Mouse (Mus musculus) erythroblast, adult 5-6 weeks (primary cell): ENCODE data around the gene Serpinb9g. TPM values are rescaled to one million over a fixed set of nuclear protein-coding genes. Genes with fewer than 3 reads are reported as not detected.
"Not testable (repeated sequence)": the region's sequence is repeated elsewhere in the genome, so short reads cannot be mapped to it uniquely, and the experiment has no call there.

ENCODE experiments used
- ATAC-seq: replicated peaks from 2 replicates; pipeline ENCODE4 v1.8.0; 2016; ENCODE audit warnings: moderate number of reproducible peaks, mild to moderate bottlenecking, moderate TSS enrichment, inconsistent platforms; ENCODE audit not compliant: poor library complexity, low FRiP score, severe bottlenecking
- total RNA-seq, 2 experiments: library from RNA; stranded (forward) in 1 of 2; stranded (reverse) in 1 of 2; fragments of 150-400 nt in 1 of 2; fragments of 200-764, 138-1000 nt in 1 of 2; gene quantifications; 2 replicates each; pipeline versions ENCODE4 v1.2.3 to v1.2.4; 2015 to 2017; ENCODE audit warnings: low replicate concordance in 2 of 2

Serpinb9g gene
- total RNA-seq (2015; ENCODE audit: low replicate concordance) (not detected in 2 replicates), total RNA-seq (2017; ENCODE audit: low replicate concordance) (not detected in 2 replicates)

GRCm38 (mm10) chr13:33484490-33484889 lies at the start of gene Serpinb9g:
TSS of gene Serpinb9g (plus strand) at chr13:33484790.
- not testable (repeated sequence) for ATAC-seq

- ATAC-seq = not testable (repeated sequence)
These were observed 718 bp upstream of the Serpinb9g start for GRCm38 (mm10) chr13:33483872-33484271.

GRCm38 (mm10) chr13:33524629-33525028 lies 40.0 kb downstream of the Serpinb9g start:
- no peak for ATAC-seq

- ATAC-seq = no peak
These were observed 48.2 kb downstream of the Serpinb9g start for GRCm38 (mm10) chr13:33532814-33533213.

Other genes starting within 250 kb of the Serpinb9g start
- not detected in 2 replicates for gene Serpinb9e, start 235.2 kb upstream of the Serpinb9g start, total RNA-seq (2015; ENCODE audit: low replicate concordance)
- gene Serpinb9e, start 235.2 kb upstream of the Serpinb9g start, total RNA-seq (2017; ENCODE audit: low replicate concordance) = not detected in 2 replicates
- gene Serpinb9f, start 160.7 kb upstream of the Serpinb9g start, total RNA-seq (2015; ENCODE audit: low replicate concordance) = not detected in 2 replicates
- gene Serpinb9f, start 160.7 kb upstream of the Serpinb9g start, total RNA-seq (2017; ENCODE audit: low replicate concordance) = not detected in 2 replicates
- not detected in 2 replicates for gene Gm11397, start 89.0 kb upstream of the Serpinb9g start, total RNA-seq (2015; ENCODE audit: low replicate concordance)
- gene Gm11397, start 89.0 kb upstream of the Serpinb9g start, total RNA-seq (2017; ENCODE audit: low replicate concordance) = not detected in 2 replicates
- gene Serpinb6d, start 176.6 kb downstream of the Serpinb9g start, total RNA-seq (2015; ENCODE audit: low replicate concordance) = not detected in 2 replicates
- gene Serpinb6d, start 176.6 kb downstream of the Serpinb9g start, total RNA-seq (2017; ENCODE audit: low replicate concordance) = not detected in 2 replicates